Mouse (Mus musculus) thymus, postnatal 25 days (tissue): ENCODE measurements around the gene Olfr1331.
"Not testable (repeated sequence)": the region's sequence is repeated elsewhere in the genome, so short reads cannot be mapped to it uniquely, and the experiment has no call there.

Experiments
- DNase-seq: peaks from one replicate; pipeline ENCODE4 v3.0.0; 2022

The Olfr1331 gene

DNA sequence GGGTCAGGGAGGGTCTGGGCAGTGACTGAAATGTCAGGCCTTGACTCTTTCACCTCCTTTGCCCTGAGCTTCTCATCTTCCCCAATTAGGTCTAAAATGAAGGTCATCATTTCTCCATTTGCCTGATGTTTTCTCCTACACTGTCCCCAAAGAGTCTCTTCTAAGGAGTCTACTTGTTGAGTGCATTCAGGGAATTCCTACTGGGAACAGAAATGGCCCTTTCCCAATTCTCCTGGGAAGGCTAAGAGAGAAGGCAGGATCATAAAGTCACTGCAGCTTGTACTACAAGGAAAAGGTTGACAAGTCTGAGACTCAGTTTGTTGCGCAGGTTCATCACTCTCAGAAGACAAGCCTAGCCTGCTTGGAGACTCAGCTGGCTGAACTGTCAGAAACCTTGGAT is at the start of gene Olfr1331:
Gene Olfr1331 (plus strand): TSS at position 301 of the 400 bp plus-strand sequence.
- DNase-seq: no peak

DNA sequence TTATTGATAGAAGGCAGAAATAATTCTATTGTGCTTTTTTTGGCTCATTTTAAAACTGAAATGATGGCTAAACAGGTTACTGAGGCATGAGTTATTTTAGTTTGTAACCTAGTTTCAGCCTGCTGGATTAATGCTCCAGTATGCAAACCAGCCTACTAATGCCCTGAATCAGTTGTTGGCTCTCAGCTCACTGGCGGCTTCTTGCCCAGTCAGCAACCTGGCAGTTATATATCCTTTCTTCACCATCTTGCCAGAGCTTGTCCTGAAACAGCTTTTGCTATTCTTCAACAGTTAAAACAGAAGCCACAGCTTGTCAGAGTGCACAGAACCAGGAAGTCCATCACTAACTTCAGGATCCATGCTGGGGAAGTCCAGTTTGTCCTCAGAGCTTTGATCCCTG is 45.5 kb upstream of the Olfr1331 start:
- DNase-seq: no peak

DNA sequence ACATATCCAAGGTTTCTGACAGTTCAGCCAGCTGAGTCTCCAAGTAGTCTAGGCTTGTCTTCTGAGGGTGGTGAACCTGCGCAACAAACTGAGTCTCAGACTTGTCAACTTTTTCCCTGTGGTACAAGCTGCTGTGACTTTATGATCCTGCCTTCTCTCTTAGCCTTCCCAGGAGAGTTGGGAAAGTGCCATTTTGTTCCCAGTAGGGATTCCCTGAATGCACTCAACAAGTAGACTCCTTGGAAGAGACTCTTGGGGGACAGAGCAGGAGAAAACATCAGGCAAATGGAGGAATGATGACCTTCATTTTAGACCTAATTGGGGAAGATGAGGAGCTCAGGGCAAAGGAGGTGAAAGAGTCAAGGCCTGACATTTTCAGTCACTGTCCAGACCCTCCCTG is 28.3 kb upstream of the Olfr1331 start, which contains the start of gene Olfr1333:
Gene Olfr1333 (minus strand): TSS at position 101 of the 400 bp plus-strand sequence.
- no peak for DNase-seq

DNA sequence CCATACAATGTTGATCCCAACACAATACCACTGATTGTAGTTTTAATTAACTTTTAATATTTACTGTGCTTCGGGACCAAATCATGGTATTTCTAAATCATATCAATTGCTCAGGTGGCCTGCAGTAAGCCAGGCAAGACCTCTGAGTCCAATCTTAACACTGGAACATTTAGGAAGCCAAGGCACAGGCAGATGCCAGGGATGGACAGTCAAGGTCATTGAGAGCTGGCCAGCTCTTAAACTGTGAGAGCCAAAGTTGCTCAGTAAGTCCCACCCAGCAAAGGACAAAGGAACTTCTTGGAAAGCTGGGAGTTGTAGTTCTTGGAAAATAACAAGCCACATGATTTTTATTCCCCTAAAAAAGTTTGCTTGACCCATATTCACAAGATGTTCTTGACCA is 2.7 kb upstream of the Olfr1331 start:
- DNase-seq: no peak

DNA sequence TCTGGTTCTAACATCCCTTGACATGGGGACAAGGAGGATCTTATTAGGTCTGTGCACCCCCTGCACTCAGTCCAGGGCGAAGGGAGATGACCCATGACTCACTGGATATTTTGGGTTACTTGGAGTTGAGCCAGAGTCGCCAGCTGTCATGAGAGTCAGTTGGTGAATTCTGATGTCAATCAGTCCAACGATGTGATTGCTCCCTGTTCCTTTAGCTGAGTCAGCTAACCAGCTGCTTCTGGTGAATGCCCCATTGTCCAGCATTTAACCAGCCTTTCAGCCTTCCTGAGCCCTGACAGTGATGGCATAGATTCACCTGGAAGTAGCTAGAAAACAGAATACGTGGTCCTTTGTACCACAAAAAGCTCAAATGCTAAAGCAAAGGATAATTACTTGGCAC is 1.7 kb upstream of the Olfr1331 start:
- no peak for DNase-seq

DNA sequence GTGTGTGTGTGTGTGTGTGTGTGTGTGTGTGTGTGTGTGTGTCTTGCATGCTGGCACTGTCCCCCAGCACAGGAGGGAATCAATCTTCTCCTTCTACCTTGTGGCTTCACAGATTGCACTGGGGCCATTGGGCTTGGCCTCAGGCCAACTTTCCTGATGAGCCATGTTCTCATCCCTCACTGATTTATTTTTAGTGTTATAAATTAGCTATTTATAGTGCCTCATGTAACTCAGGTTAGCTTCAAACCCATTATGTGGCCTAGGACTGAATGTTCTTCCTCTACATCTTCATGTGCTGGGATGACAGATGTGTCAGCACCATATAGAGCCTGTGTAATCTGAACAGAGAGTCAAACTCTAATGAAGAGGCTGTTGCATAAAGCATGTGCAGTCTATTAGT is 3.1 kb downstream of the Olfr1331 start:
- no peak for DNase-seq

GRCm38 (mm10) chr4:118888297-118888696 is 23.8 kb downstream of the Olfr1331 start, which contains the start of gene Olfr1330:
Gene Olfr1330, plus strand, starts transcription at chr4:118888597.
- DNase-seq: no peak

GRCm38 (mm10) chr4:118901981-118902380 is 37.5 kb downstream of the Olfr1331 start:
- DNase-seq: no peak

GRCm38 (mm10) chr4:118917365-118917764 is 52.9 kb downstream of the Olfr1331 start, which contains the start of gene Olfr1329:
Gene Olfr1329, minus strand, starts transcription at chr4:118917465.
- not testable (repeated sequence) for DNase-seq
